Mouse (Mus musculus): Measurements from ENCODE around the gene Klhl10. TPM values are rescaled to one million over a fixed set of nuclear protein-coding genes. Genes with fewer than 3 reads are reported as not detected.

Klhl10 gene
- total RNA-seq, 1 experiment from 2014 or later: 1.0 TPM

DNA sequence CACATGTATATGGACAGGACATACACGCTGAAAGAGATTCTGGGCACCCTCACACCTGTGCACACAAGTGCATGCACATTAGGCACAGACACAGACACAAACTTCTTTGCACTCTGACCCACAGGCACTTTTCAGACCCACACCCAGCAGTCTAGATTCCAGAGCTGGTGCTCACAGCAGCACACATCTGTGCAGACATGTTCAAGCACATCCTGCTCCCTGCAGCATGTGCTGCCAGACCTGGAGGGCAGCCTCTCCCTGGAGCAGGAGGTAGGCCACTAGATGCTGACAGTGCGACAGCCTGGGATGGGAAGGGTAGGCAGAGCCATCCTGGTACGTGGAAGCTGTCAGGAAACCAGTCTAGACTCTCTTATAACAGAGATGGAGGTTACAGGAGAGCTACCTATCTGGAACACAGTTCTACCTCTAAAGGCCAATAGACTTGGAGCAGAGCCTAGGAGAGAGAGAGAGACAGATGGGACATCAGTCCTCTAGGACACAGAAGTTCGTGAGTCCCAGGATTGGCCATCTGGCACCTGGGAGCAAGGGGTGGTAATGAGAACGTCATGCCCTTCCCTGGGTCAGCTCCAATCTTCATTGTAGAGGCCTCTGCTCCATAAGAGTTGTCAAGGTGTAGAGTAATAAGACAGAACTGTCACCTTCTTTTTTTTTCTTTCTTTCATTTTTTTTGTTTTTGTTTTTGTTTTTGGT, 34.6 kb upstream of the Klhl10 start:
- ATAC-seq (ENCODE audit: extremely low read depth, insufficient number of reproducible peaks, low FRiP score, poor library complexity, severe bottlenecking): no peak

DNA sequence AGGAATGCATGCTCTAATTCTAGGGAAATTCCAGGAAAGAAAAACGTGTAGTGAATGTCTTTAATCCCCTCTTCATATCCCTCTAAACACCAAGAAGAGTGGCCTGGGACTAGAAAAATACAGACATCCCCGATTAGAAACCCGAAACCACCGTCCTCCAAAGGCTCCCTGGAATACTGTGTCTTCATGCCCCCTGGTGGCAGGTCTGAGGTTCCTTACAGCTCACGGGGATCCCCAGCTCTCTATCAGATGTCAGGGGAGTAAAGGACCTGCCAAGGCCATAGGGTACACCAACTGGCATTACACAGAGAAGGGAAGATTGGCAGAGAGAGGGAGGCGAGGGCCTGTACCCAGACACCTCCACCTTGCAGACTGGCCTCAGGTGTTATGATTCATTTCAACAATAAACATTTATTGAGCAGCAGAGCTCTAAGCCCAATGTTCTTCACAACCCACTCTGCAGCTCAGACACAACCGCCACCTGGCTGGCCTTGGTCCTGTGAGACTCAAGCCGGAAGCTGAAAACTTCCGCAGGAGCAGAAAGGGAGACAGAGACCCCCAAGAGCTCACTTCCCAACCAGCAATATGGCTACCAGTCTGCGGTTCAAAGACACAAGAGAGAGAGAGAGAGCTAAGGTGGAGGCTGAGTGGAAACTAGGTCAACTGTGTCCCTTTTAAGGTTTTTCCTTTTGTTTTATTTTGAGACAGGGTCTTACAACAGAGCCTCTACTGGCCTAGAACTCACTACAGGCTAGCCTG, 33.5 kb upstream of the Klhl10 start:
- no peak for ATAC-seq (ENCODE audit: extremely low read depth, insufficient number of reproducible peaks, low FRiP score, poor library complexity, severe bottlenecking)

DNA sequence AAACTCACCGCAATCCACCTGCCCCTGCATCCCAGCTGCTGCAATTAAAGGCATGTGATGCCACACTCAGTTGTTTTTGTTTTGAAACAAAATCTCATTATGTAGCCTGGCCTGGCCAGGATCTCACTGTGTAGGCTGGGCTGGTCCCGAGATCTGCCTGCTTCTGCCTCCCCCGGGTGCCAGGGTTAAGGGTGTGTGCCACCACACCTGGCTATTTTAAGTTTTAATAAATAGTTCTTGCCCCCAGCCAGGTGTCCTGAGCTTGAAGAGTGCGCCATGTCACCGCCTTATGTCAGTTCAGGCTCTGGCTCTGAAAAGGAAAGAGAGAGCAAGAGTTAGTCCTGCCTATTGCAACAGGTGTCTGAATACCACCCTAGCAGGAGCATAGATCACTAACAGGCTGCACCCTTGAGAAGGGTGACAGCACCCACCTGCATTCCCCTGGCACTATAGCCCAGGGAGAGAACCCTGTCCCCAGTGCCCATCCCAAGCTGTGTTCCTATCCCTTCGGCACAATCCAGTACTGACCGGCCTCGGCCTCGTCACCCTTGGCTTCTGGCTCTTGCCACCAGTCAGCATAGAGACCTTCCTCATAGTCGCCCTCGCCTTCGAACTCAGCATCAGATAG, 32.8 kb upstream of the Klhl10 start:
- ATAC-seq (ENCODE audit: extremely low read depth, insufficient number of reproducible peaks, low FRiP score, poor library complexity, severe bottlenecking): no peak

DNA sequence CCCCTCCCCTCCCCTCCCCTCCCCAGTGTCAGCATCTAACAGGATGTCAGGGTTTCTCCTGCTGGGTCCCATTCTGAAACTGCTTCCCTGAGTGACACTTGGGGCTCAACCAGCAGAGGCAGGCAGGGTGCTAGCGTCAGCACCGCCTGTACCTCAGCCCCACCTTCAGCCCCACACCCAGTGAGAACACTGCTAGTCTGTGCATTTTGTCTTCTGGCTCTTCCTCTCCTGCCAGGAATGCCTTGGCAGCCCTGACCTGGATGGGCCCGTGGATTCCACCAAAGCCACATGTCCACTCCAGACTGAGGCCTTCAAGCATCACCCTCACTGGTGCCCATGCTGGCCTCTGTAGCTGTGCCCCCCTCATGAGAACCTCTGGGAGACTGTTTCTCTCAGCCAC, 32.0 kb upstream of the Klhl10 start:
- no peak for ATAC-seq (ENCODE audit: extremely low read depth, insufficient number of reproducible peaks, low FRiP score, poor library complexity, severe bottlenecking)

GRCm38 (mm10) chr11:100411736-100412135, 30.0 kb upstream of the Klhl10 start:
- no peak for ATAC-seq (ENCODE audit: extremely low read depth, insufficient number of reproducible peaks, low FRiP score, poor library complexity, severe bottlenecking)

DNA sequence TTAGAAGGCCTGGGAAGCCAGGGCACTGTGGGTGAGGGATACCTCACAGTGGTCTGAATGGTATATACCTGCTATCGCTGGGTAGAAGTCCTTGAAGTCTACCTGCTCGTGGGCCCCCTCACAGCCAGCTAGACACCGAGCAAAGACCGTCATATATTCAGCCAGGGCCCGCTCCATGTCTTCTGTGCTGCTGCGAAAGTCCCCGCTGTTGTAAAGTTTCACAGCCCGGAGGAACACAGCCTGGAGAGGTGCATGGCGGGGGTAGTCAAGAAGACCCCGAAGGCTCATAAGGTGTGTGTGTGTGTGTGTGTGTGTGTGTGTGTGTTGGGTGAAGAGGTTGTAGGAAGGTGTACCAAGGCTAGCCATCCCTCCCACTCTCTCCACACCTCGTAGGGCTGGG, 28.2 kb upstream of the Klhl10 start:
- no peak for ATAC-seq (ENCODE audit: extremely low read depth, insufficient number of reproducible peaks, low FRiP score, poor library complexity, severe bottlenecking)

DNA sequence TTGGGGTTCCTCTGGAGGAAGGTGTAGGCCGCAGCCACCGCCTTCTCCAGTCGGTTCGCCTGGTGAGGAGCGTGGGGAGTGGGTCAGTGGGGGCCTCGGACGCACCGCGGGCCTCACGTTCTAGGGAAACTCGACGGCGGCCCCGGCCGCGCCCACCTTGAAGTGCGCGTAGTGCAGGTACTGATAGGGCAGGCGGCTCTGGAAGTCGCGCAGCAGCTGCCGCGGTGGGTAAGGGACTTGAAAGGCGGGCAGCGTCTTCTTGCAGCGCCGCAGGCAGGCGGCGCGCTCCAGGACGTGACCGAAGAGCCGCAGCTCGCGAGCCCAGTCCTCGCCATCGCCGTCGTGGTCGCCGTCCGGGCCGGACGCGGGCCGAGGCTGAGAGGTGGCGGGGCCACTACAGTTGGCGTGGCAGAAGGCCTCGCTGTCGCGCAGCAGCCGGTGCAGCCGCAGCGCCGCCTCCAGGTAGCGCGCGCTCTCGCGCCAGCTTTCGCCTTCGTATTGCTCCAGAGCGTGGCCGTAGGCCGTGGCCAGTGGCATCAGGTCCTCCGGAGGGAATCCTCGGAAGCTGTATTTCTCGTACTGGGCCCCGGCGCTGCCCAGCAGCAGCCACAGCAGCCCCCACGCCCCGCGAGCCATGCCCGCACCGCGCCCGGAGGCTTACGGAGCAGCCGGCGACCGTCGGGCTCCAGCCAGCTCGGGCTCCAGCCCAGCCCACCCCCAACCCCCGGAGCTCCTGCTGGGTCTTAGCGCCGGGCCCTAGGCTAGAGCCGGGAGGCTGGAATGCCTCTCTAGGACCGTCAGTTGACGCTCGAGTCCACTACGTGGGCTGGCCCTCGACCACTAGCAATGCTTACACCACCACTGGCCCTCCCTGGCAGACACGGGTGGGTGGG, 27.4 kb upstream of the Klhl10 start, which contains the start of gene P3h4:
Gene P3h4 (minus strand): TSS at position 816 of the 893 bp plus-strand sequence.
- no peak for ATAC-seq (ENCODE audit: extremely low read depth, insufficient number of reproducible peaks, low FRiP score, poor library complexity, severe bottlenecking)

GRCm38 (mm10) chr11:100414914-100415822, 26.5 kb upstream of the Klhl10 start, which contains the start of gene Fkbp10:
Fkbp10 (plus strand) TSS chr11:100415697.
- no peak for ATAC-seq (ENCODE audit: extremely low read depth, insufficient number of reproducible peaks, low FRiP score, poor library complexity, severe bottlenecking)

DNA sequence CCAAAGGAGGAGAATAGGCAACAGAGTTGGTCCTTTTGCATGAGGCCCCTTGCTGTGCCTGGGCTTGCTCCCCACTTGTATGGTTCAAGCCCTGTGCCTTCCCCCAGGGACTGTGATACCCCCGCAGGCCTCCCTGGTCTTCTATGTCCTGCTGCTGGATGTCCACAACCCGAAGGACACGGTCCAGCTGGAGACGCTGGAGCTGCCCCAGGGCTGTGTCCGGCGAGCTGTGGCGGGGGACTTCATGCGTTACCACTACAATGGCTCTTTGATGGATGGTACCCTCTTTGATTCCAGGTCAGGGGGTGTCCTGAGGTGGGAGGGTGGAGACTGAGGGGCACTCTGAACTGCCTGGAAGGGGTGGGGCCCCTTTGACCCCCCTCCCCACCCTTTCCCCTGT, 20.2 kb upstream of the Klhl10 start:
- ATAC-seq (ENCODE audit: extremely low read depth, insufficient number of reproducible peaks, low FRiP score, poor library complexity, severe bottlenecking): no peak

DNA sequence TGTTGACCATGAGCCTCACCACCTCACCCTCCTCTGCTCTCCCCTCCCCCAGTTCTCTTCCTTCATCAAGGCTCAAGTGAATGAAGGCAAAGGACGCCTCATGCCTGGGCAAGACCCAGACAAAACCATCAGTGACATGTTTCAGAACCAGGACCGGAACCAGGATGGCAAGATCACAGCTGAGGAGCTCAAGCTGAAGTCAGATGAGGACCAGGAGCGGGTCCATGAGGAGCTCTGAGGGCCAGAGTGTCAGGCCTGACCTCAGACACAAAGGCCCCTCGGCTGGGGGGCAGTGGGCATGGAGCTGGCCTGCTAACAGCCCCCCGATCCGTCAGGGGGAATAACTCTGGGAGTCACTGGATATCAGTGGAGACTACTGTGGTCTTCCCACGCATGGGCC, 17.9 kb upstream of the Klhl10 start:
- no peak for ATAC-seq (ENCODE audit: extremely low read depth, insufficient number of reproducible peaks, low FRiP score, poor library complexity, severe bottlenecking)

GRCm38 (mm10) chr11:100425851-100426250, 15.9 kb upstream of the Klhl10 start:
- ATAC-seq (ENCODE audit: extremely low read depth, insufficient number of reproducible peaks, low FRiP score, poor library complexity, severe bottlenecking): no peak

GRCm38 (mm10) chr11:100426820-100427219, 14.9 kb upstream of the Klhl10 start:
- no peak for ATAC-seq (ENCODE audit: extremely low read depth, insufficient number of reproducible peaks, low FRiP score, poor library complexity, severe bottlenecking)

- ATAC-seq (ENCODE audit: extremely low read depth, insufficient number of reproducible peaks, low FRiP score, poor library complexity, severe bottlenecking): no peak
Measured at GRCm38 (mm10) chr11:100428612-100429199, 13.0 kb upstream of the Klhl10 start.

- ATAC-seq (ENCODE audit: extremely low read depth, insufficient number of reproducible peaks, low FRiP score, poor library complexity, severe bottlenecking): no peak
Measured at GRCm38 (mm10) chr11:100430052-100430451, 11.7 kb upstream of the Klhl10 start.

DNA sequence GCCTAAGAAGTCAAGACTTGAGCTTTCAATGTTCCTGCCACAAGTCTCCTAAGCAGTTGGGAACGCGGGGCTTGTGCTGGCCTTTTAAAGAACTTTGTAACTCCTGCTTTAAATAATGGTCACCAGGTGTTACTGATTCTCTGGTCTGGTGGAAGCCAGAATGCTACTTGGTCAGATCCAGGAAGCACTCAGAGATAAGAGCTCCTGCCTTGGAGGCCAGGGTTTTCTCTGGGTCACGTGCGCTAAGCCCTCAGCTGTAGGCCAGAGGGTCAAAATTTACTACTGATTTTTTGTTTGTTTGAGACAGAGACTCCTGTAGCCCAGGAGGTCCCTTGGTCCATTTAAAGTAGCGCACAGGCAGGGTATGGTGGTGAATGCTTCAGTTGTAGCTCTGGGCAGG, 9.7 kb upstream of the Klhl10 start:
- ATAC-seq (ENCODE audit: extremely low read depth, insufficient number of reproducible peaks, low FRiP score, poor library complexity, severe bottlenecking): no peak

GRCm38 (mm10) chr11:100435678-100436246, 6.0 kb upstream of the Klhl10 start:
- ATAC-seq (ENCODE audit: extremely low read depth, insufficient number of reproducible peaks, low FRiP score, poor library complexity, severe bottlenecking): no peak

DNA sequence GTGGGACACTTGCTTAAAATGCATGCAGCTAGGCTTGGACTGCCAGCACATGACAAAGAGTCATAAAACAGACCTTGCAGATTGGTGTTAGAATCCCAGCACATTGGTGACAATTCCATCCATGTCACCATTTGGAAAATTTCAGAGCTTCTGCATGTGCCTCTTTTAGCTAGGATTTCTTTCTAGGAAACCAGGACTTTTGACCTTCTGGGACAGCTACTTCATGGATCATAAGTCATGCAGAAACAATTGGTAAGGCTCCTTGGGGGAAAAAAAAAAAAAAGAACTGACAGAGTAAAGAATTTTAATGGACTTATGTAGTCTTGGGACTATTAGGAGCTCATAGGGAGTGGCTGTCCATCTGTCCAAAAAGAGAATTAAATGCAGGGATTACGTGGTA, 3.8 kb upstream of the Klhl10 start:
- no peak for ATAC-seq (ENCODE audit: extremely low read depth, insufficient number of reproducible peaks, low FRiP score, poor library complexity, severe bottlenecking)
